Mouse (Mus musculus) adipocyte (in vitro differentiated cells): ENCODE data around the gene Usp54.
"Not testable (repeated sequence)": the region's sequence is repeated elsewhere in the genome, so short reads cannot be mapped to it uniquely, and the experiment has no call there.

Experiments
- DNase-seq: peaks from one replicate; pipeline ENCODE4 v3.0.0-alpha.2; 2016; ENCODE audit warnings: low spot score

Usp54 gene

DNA sequence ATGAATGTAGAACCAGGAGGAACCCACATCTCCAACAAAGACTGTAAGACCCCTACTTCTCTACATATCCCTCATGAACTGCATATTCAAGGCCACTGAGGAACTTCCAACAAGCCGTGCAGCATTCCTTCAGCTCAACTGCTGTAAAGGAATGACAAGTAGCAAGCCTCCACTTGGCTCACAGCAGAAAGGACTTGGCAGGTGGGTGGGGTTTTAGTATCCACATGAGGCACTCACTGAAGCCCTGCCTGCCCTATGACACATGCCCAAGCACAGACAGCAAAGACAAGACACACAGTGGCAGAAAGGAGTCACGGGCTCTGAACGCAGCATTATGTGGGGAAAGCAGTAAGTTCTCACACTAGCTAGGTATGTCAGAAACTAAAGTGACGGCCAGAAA lies 30.7 kb downstream of the Usp54 start:
- DNase-seq: peak; percentile 41

GRCm38 (mm10) chr14:20609519-20609918 lies 31.3 kb downstream of the Usp54 start:
- no peak for DNase-seq

DNA sequence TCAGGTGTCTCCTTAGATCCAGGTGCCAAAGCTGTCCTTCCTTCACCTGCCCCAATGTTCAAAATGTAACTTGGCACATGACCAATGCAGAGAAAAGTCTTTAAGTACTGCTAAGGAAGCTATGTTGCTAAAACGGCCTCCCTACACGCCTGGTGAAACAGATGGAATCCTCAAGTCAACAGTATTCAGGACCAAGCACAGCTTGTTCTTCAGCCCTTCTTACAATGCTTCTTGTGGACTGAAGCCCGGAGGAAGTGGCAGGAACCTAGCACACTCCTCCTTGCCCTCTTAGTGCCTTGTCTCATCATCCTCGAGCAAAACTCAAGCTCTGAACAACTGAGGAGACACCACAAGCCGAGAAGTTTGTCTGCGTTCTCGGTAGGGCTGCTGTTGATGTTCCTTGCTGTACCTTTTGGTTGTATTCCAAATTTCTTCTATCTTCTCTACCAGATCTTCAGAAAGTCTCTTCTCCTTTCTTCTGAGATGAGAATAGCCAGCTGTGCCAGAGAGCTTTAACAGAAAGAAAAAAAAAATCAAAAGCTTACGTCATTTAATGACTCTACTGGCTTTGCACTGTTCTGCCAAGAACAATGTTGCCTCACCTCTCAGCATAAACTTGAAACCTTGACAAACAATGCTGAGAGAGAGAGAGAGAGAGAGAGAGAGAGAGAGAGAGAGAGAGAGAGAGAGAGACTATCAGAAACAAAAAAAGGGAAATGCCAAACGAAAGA lies 33.3 kb downstream of the Usp54 start:
- DNase-seq: peak; percentile 74

DNA sequence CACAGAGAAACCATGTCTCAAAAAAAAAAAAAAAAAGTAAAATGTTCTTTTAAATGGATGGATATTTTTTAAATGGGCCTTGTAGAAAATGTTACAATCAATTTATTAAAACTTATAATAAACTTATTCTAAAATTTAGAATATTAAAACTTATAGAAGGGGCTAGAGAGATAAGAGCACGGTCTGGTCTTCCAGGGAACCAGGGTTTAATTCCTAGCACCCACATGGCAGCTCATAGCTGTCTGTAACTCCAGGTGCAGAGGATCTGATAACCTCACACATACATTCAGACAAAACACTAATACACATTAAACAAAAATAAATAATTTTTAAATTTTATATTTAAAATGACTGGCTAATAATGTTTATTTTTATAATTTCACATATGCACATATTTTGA lies 39.6 kb downstream of the Usp54 start:
- no peak for DNase-seq

DNA sequence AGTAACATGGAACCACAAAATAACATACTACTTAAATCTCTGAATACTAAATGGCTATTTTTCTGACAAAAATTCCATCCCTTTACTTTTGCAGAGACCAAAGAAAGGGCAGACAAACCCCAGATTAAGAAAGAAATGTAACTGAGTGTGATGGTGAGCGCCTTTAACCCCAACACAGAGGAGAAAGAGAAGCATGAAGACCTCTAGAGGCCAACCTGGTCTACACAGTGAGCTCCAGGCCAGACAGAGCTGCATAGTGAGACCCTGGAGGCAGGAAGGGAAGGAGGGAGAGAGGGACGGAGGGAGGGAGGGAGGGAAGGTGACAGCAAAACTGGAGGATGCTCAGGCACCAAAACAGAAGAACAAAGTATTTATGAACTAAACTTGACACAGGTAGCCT lies 40.7 kb downstream of the Usp54 start:
- DNase-seq: no peak

DNA sequence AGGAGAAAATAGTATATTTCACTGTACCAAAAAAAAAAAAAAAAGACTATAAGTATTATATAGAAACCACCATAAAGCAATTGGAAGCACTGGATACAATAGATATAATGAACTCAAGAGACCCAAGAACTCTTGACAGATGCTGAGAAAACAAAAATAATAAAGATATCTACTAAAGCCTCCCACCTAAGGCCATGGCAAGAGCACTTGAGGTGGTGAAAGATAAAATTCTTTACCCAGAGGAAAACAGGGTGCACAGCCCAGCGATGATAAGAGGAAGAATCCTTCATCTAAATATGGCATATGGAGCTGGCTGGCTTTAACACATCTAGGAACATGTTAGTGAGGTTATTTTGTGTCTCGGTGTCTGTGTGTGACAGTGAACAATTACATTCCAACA lies 41.3 kb downstream of the Usp54 start:
- DNase-seq: no peak

- DNase-seq: no peak
Observed at GRCm38 (mm10) chr14:20595781-20596180, 45.1 kb downstream of the Usp54 start.

DNA sequence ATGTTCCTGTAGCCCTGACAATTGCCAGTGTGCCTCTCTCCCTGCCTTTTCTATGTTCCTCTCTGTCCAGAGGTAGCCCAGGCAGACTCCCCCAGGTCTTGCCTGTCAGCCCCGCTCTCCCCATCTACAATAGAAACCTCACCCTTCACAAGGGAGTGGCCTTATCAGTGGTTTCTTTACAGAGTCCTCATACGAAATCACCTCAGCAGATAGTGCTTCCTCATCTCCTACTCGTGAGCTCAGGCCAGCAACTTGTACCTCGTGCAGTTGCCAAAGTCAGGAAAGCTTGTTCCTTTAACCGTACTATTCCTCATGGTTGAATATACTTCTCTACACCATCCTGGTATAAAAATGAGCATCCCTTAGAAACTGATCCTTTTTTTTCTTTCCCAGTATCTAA lies 53.4 kb downstream of the Usp54 start:
- DNase-seq: no peak

DNA sequence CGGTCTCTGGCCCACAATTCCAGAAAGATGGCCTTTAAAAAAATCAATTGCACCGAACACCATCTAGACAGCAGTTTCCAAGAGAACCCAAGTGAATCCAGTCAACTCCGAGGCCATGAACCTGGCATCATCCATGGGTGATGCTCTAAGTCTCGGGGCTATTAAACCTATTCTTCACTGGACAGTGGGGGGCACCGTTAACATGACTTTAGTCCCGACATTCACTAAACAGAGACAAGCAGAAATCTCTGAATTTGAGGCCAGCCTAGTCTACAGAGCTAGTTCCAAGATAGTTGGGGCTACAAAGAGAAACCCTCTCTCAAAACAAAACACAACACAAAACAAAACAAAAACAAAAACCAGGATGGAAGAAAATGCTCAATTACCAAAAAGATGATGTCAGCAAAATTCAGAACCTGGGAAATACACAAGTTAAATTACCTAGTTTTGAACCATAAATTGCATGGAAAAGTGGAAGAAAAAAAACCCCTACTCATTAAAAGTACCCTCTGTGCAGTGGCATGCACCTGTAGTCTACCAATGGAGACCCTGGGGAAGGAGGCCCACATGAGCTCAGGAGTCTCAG lies 61.9 kb downstream of the Usp54 start:
- no peak for DNase-seq

DNA sequence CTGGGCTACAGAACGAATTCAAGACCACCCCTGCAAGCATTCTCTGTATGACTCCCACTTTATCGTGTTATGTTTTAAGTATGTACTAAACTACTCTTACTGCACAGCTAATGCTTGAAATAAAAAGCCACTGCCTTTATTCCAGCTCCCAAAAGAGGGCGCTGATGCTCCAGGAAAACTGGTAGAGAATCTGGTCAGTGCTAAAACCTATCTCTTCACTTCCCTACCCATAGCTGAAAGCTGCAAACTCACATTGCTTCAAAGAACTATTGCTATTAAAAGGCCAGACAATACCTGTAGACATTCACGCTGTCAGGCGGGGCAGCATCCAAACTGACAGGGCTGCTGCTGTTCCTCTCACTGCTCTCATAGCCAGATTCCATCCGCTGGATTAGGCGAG lies 64.7 kb downstream of the Usp54 start:
- peak; percentile 74 for DNase-seq

DNA sequence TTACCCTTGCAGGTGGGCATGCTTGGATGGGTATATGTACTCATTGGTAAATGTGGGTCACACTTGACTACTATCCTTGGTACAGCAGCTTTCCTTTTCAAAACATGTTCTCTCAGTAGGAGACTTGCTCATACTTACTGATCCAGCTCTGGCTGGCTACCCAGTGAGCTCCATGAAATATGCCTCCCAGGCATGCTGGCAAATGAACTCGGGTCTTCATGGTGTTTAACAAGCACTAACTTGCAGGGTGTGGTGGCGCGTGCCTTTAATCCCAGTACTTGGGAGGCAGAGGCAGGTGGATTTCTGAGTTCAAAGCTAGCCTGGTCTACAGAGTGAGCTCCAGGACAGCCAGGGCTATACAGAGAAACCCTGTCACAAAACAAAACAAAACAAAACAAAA lies 67.7 kb downstream of the Usp54 start:
- DNase-seq: not testable (repeated sequence)

DNA sequence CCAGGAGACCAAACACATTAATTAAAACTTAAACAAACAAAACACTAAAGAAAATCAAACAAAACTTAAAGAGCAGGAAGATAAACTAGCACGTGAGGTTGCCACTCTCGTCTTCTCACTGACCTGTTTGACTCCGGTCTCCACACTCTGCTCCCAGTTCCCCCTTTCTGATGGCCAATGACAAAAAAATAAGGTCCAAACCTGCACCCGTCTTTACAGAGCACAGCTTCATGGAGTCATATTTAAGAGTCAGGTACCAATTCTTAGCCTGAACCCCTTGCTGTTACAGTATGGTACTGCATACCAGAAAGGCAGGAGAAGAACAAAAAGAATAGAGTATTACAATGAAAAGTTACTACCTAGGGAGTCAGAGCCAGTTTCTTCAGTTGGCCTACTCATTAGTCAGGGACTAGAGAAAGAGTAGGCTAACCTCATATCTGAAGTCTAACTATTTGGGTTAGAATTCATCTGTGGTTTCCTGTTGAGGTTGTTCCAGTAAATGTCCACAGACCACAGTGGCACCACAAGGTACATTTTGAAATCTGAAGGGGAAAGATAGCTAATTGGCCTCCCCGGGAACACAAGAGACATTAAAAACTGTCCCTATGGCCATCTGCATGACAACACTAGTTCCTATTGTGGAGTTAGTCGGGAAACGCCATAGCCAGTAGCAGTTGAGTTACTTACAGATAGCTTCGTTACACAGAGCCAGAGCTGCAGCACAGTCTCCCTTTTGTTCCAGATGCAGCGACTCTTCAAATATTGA lies 75.4 kb downstream of the Usp54 start:
- DNase-seq: no peak

GRCm38 (mm10) chr14:20564692-20565091 lies 76.2 kb downstream of the Usp54 start:
- no peak for DNase-seq

GRCm38 (mm10) chr14:20561897-20562296 lies 79.0 kb downstream of the Usp54 start:
- DNase-seq: no peak

GRCm38 (mm10) chr14:20550136-20550535 lies 90.7 kb downstream of the Usp54 start:
- DNase-seq: no peak

GRCm38 (mm10) chr14:20546415-20546814 lies 94.4 kb downstream of the Usp54 start, which contains the start of gene Ppp3cb:
TSS of gene Ppp3cb (minus strand) at chr14:20546573.
- DNase-seq: peak; percentile 84

- DNase-seq: peak; percentile 79
Observed at GRCm38 (mm10) chr14:20545529-20546331, 95.1 kb downstream of the Usp54 start.

DNA sequence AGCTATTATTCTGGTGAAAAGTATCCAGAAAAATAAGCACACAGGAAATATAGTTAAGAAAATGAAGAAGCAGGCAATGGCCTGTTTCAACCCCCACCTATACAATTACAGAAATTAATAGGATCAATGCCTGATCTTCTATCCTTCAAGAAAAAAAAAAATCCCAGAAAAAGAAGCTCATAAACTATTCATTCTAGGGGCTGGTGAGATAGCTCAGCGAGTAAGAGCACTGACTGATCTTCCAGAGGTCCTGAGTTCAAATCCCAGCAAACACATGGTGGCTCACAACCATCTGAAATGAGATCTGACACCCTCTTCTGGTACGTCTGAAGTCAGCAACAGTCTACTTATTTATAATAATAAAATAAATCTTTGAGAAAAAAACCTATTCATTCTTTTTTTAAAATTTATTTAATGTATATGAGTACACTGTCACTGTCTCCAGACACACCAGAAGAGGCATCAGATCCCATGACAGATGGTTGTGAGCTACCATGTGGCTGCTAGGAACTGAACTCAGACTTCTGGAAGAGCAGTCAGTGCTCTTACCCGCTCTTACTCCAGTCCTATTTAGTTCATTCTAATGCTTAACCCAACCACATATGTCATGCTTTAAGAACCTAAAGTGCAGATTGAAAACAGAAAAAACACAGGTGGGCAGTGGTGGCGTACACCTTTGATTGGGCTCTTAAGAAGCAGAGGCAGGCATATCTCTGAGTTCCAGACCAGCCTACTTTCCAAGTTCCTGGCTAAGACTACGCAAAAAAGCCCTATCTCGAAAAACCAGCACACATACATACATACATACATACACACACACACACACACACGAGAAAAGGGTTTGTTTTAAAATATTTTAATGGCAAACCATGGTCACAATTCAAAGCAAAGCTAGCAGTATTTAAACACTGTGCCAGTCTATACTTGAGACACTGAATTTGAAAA lies 96.1 kb downstream of the Usp54 start:
- no peak for DNase-seq

GRCm38 (mm10) chr14:20529643-20530042 lies 111.2 kb downstream of the Usp54 start:
- no peak for DNase-seq

DNA sequence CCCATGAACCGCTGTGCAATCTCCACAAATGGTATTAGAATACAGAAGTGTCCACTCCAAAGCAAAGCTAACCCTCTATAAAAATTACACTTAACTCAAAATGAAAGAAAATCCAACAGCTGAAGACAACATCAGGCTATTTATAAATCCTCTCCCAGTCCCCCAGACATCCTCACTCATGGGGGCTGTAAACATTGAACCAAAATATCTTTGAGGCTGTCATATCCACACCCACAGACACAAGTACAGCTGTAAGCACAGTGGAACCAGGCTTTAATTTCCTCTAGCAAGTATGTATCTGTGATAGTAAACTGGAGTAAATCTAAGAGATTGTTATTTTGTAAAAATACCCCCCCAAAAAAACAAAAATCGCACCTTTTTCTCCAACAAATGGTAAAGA lies 120.7 kb downstream of the Usp54 start:
- no peak for DNase-seq

DNA sequence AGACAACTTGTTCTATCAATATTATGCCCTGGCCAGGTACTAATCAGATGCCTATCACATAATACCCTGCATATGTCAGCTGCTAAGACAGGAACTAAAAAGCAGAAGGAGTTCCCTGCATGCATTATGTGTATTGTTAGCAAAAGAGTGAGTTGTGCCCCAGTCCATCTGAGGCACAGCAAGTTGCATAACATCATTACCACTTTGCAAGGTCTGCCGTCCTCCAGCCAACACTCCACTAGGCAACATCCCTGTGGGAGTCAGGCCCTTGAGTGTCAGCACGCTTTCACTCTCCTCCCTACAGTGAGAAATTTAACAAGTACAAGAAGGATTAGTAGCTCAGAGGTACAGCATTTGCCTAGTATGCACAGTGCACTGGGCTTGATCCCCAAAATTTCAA lies 132.4 kb downstream of the Usp54 start:
- peak; percentile 11 for DNase-seq
